Mouse (Mus musculus) midbrain, embryonic 15.5 days (tissue): ENCODE results near the gene Tom1. TPM values are rescaled to one million over a fixed set of nuclear protein-coding genes. Genes with fewer than 3 reads are reported as not detected.
A peak's percentile ranks its signal among the peaks of the same experiment; 100 is the strongest.

Experiments
- ATAC-seq: fragments of 200-750 bp; cut with Nextera tagmentation; replicated peaks from 2 replicates; pipeline ENCODE4 v1.8.0; 2017; ENCODE audit warnings: moderate TSS enrichment
- H3K27ac ChIP-seq: fragments of 300-500 bp; sonication (generic); 2 replicates; pipeline ENCODE4 v1.5.1; 2015; ENCODE audit warnings: mild to moderate bottlenecking, inconsistent platforms
- H3K27me3 ChIP-seq: fragments of 300-500 bp; sonication (generic); replicated peaks from 2 replicates; pipeline ENCODE4 v1.6.1; 2015; ENCODE audit warnings: inconsistent platforms
- H3K36me3 ChIP-seq: fragments of 300-500 bp; sonication (generic); replicated peaks from 2 replicates; pipeline ENCODE4 v1.6.1; 2015; ENCODE audit warnings: inconsistent platforms
- H3K4me1 ChIP-seq: fragments of 300-500 bp; sonication (generic); 2 replicates; pipeline ENCODE4 v1.6.1; 2015; ENCODE audit warnings: inconsistent platforms
- H3K4me2 ChIP-seq: fragments of 300-500 bp; sonication (generic); 2 replicates; pipeline ENCODE4 v1.6.1; 2015; ENCODE audit warnings: inconsistent platforms, mild to moderate bottlenecking, moderate library complexity
- H3K4me3 ChIP-seq: fragments of 300-500 bp; sonication (generic); 2 replicates; pipeline ENCODE4 v1.5.1; 2015; ENCODE audit warnings: mild to moderate bottlenecking, inconsistent platforms
- H3K9ac ChIP-seq: fragments of 300-500 bp; sonication (generic); 2 replicates; pipeline ENCODE4 v1.6.1; 2015; ENCODE audit warnings: mild to moderate bottlenecking, inconsistent platforms
- H3K9me3 ChIP-seq: fragments of 300-500 bp; sonication (generic); 2 replicates; pipeline ENCODE4 v1.6.1; 2016; ENCODE audit warnings: inconsistent platforms
- WGBS: fragments of 180-500 bp; shearing (Covaris S2); methylation state at CpG from one replicate; pipeline ENCODE4 v1.1.7; 2015; ENCODE audit warnings: mixed read lengths; 5-methylcytosine and 5-hydroxymethylcytosine counted together
- polyA plus RNA-seq: library from polyadenylated mRNA; unstranded; fragments of >200 nt; fragmentation: Nextera tagmentation; extraction: Ambion mirVana; gene quantifications from 2 replicates; pipeline ENCODE4 v1.2.1, GENCODE M21; 2015

Tom1 gene
- polyA plus RNA-seq, 1 experiment from 2014 or later, result 34.3 TPM

DNA sequence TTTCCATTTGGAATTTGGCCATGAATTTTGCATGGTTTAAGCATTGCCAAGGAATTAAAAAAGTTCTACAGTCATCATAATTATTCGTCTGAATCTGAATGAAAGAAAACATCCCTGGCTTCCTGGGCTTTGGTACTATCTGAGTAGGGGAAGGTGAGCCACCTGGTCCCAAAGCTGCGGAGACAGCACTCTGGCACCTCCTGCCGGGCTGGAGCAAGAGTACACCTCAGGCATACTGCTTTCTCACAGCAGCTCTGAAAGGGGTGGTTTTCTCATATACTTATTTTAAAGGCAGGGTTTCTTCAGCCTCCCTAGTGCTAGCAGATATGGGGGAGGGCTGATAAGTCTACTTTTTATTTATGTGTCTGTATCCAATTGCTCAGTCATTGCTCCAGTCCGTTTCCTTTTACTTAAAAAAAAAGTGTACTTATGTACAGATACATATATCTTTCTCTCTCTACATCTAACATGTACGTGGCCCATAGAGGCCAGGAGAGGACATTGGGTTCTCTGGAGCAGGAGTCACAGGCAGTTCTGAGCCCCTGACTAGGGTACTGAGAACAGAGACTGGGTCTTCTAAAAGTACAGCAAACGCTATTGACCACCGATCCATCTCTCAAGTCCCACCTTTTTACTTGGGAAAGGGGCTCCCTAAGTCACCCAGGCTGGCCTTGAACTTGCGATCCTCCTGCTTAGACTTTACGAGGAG, 75.2 kb downstream of the Tom1 start:
- H3K4me2 ChIP-seq, result peak overlapping the region; percentile 81
- H3K4me1 ChIP-seq, result peaks cover 26% of the 10 kb centered on the region
- H3K36me3 ChIP-seq, result no peaks in the 10 kb centered on the region
- ATAC-seq, result peak; percentile 90
- 2% methylated on average over 9 of the region's 9 CpGs for WGBS
- peak overlapping the region; percentile 85 for H3K27ac ChIP-seq
- H3K9me3 ChIP-seq, result no peaks in the 10 kb centered on the region
- H3K4me3 ChIP-seq, result peak overlapping the region; percentile 56
- H3K27me3 ChIP-seq, result no peaks in the 10 kb centered on the region
- H3K9ac ChIP-seq, result peak overlapping the region; percentile 57

- ATAC-seq, result peak; percentile 99
- H3K4me2 ChIP-seq, result peak within 1 kb of the TSS; percentile 81
- under 1% methylated on average over 59 of the region's 59 CpGs for WGBS
- H3K9me3 ChIP-seq, result no peaks in the 10 kb centered on the region
- H3K27ac ChIP-seq, result peak within 1 kb of the TSS; percentile 85
- H3K36me3 ChIP-seq, result no peaks in the 10 kb centered on the region
- H3K4me3 ChIP-seq, result peak within 1 kb of the TSS; percentile 56
- no peaks in the 10 kb centered on the region for H3K27me3 ChIP-seq
- peak within 1 kb of the TSS; percentile 57 for H3K9ac ChIP-seq
- peaks cover 26% of the 10 kb centered on the region for H3K4me1 ChIP-seq
These were observed 75.9 kb downstream of the Tom1 start, which contains the start of gene Mcm5 for GRCm38 (mm10) chr8:75109236-75109967. Mcm5 (plus strand) TSS chr8:75109569.

DNA sequence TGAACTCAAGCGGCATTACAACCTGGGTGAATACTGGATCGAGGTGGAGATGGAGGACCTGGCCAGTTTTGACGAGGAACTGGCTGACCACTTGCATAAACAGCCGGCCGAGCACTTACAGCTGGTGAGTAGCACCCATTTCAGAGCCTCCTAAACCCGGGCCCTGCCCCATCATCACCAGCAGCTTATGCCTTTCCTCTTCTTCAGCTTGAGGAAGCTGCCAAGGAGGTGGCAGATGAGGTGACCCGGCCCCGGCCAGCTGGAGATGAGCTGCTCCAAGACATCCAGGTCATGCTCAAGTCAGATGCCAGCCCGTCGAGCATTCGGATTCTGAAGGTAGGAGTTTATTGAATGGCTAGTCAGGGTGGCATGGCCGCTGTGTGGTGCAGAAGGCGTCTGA, 76.6 kb downstream of the Tom1 start:
- ATAC-seq, result no peak
- H3K4me1 ChIP-seq, result peaks cover 26% of the 10 kb centered on the region
- no peaks in the 10 kb centered on the region for H3K9me3 ChIP-seq
- peak overlapping the region; percentile 81 for H3K4me2 ChIP-seq
- H3K4me3 ChIP-seq, result peak overlapping the region; percentile 56
- H3K27me3 ChIP-seq, result no peaks in the 10 kb centered on the region
- no peak overlapping the region for H3K27ac ChIP-seq
- H3K9ac ChIP-seq, result peak overlapping the region; percentile 20; the same call in 1 of the 2 replicates
- WGBS, result 18% methylated on average over 13 of the region's 13 CpGs
- H3K36me3 ChIP-seq, result no peaks in the 10 kb centered on the region

GRCm38 (mm10) chr8:75118505-75118904, 85.0 kb downstream of the Tom1 start:
- no peaks in the 10 kb centered on the region for H3K4me1 ChIP-seq
- no peaks in the 10 kb centered on the region for H3K9me3 ChIP-seq
- H3K9ac ChIP-seq, result no peak overlapping the region
- H3K27ac ChIP-seq, result no peak overlapping the region
- no peak for ATAC-seq
- WGBS, result 90% methylated on average over 1 of the region's 1 CpGs
- H3K27me3 ChIP-seq, result no peaks in the 10 kb centered on the region
- H3K4me3 ChIP-seq, result no peak overlapping the region
- H3K4me2 ChIP-seq, result no peak overlapping the region
- 0 out of 2 replicates have a peak, but pooled peaks cover 10% of the 10 kb centered on the region for H3K36me3 ChIP-seq

GRCm38 (mm10) chr8:75119287-75119686, 85.8 kb downstream of the Tom1 start:
- Histone ChIP-seq H3K9ac (no peak overlapping the region), H3K9me3 (no peaks in the 10 kb centered on the region), H3K36me3 (0 out of 2 replicates have a peak, but pooled peaks cover 10% of the 10 kb centered on the region), H3K4me1 (no peaks in the 10 kb centered on the region), H3K27me3 (no peaks in the 10 kb centered on the region), H3K4me2 (no peak overlapping the region), H3K4me3 (no peak overlapping the region), H3K27ac (no peak overlapping the region)
- 100% methylated on average over 2 of the region's 2 CpGs for WGBS
- ATAC-seq, result no peak

Other genes starting within 250 kb of the Tom1 start
- gene Isx, start 160.5 kb upstream of the Tom1 start, polyA plus RNA-seq, result not detected in 2 replicates
- gene Hmgxb4, start 40.3 kb upstream of the Tom1 start, polyA plus RNA-seq, result 41.5 and 44.4 TPM in 2 replicates
- gene Hmox1, start 59.9 kb downstream of the Tom1 start, polyA plus RNA-seq, result 11.6 and 14.2 TPM in 2 replicates
- 34.0 and 34.2 TPM in 2 replicates for gene Mcm5, start 75.9 kb downstream of the Tom1 start, polyA plus RNA-seq
- gene Rasd2, start 180.2 kb downstream of the Tom1 start, polyA plus RNA-seq, result 3.3 and 4.2 TPM in 2 replicates